Mouse (Mus musculus): ENCODE data around the gene Clcn7. TPM values are rescaled to one million over a fixed set of nuclear protein-coding genes. Genes with fewer than 3 reads are reported as not detected.

The Clcn7 gene
- polyA plus RNA-seq, 1 experiment from 2014 or later, result 25.2 TPM

- WGBS, result 78% methylated on average over 1 of the region's 1 CpGs
- Histone ChIP-seq H3K4me3 (no peak overlapping the region), H3K4me1 (peaks cover 12% of the 10 kb centered on the region), H3K27ac (no peak overlapping the region), H3K9me3 (no peaks in the 10 kb centered on the region), H3K4me2 (no peak overlapping the region), H3K9ac (no peak overlapping the region), H3K27me3 (no peaks in the 10 kb centered on the region), H3K36me3 (no peaks in the 10 kb centered on the region)
- ATAC-seq (ENCODE audit: insufficient number of reproducible peaks, low FRiP score, low TSS enrichment, low read depth), result no peak
Measured at GRCm38 (mm10) chr17:25130060-25130459, 3.1 kb upstream of the Clcn7 start.

- Histone ChIP-seq H3K9ac (no peak overlapping the region), H3K4me1 (peaks cover 19% of the 10 kb centered on the region), H3K4me3 (no peak overlapping the region), H3K27me3 (no peaks in the 10 kb centered on the region), H3K4me2 (no peak overlapping the region), H3K36me3 (peaks cover 10% of the 10 kb centered on the region; the same call in 1 of the 2 replicates), H3K27ac (no peak overlapping the region), H3K9me3 (no peaks in the 10 kb centered on the region)
- 70% methylated on average over 6 of the region's 6 CpGs for WGBS
- ATAC-seq (ENCODE audit: insufficient number of reproducible peaks, low FRiP score, low TSS enrichment, low read depth), result no peak
Measured at GRCm38 (mm10) chr17:25135622-25136021, 2.4 kb downstream of the Clcn7 start.

GRCm38 (mm10) chr17:25138803-25139202 is 5.6 kb downstream of the Clcn7 start:
- Histone ChIP-seq H3K27ac (no peak overlapping the region), H3K4me1 (peaks cover 15% of the 10 kb centered on the region), H3K36me3 (peaks cover 17% of the 10 kb centered on the region), H3K4me2 (no peak overlapping the region), H3K9ac (no peak overlapping the region), H3K27me3 (no peaks in the 10 kb centered on the region), H3K9me3 (no peaks in the 10 kb centered on the region), H3K4me3 (no peak overlapping the region)
- 100% methylated on average over 1 of the region's 1 CpGs for WGBS
- ATAC-seq (ENCODE audit: insufficient number of reproducible peaks, low FRiP score, low TSS enrichment, low read depth), result no peak

- no peaks in the 10 kb centered on the region for H3K9me3 ChIP-seq
- no peak overlapping the region for H3K4me2 ChIP-seq
- peaks cover 25% of the 10 kb centered on the region for H3K36me3 ChIP-seq
- ATAC-seq (ENCODE audit: insufficient number of reproducible peaks, low FRiP score, low TSS enrichment, low read depth), result no peak
- H3K27me3 ChIP-seq, result no peaks in the 10 kb centered on the region
- H3K4me3 ChIP-seq, result no peak overlapping the region
- H3K4me1 ChIP-seq, result peaks cover 7% of the 10 kb centered on the region; the same call in 1 of the 2 replicates
- no peak overlapping the region for H3K27ac ChIP-seq
- 69% methylated on average over 4 of the region's 4 CpGs for WGBS
- no peak overlapping the region for H3K9ac ChIP-seq
Measured at GRCm38 (mm10) chr17:25139960-25140359, 6.8 kb downstream of the Clcn7 start.

- Histone ChIP-seq H3K4me3 (no peak within 1 kb of the TSS), H3K27me3 (no peaks in the 10 kb centered on the region), H3K27ac (no peak within 1 kb of the TSS), H3K9me3 (no peaks in the 10 kb centered on the region), H3K4me2 (no peak within 1 kb of the TSS), H3K4me1 (0 out of 2 replicates have a peak, but pooled peaks cover 2% of the 10 kb centered on the region), H3K36me3 (peaks cover 40% of the 10 kb centered on the region), H3K9ac (no peak within 1 kb of the TSS)
- ATAC-seq (ENCODE audit: insufficient number of reproducible peaks, low FRiP score, low TSS enrichment, low read depth), result no peak
- 95% methylated on average over 1 of the region's 1 CpGs for WGBS
Measured at GRCm38 (mm10) chr17:25162161-25162560, 29.0 kb downstream of the Clcn7 start, which contains the start of gene Ccdc154. Ccdc154 (plus strand) TSS chr17:25162461.

- no peak overlapping the region for H3K4me3 ChIP-seq
- WGBS, result 65% methylated on average over 7 of the region's 7 CpGs
- no peaks in the 10 kb centered on the region for H3K9me3 ChIP-seq
- H3K4me1 ChIP-seq, result 0 out of 2 replicates have a peak, but pooled peaks cover 2% of the 10 kb centered on the region
- no peak overlapping the region for H3K4me2 ChIP-seq
- no peaks in the 10 kb centered on the region for H3K27me3 ChIP-seq
- peaks cover 34% of the 10 kb centered on the region for H3K36me3 ChIP-seq
- no peak overlapping the region for H3K27ac ChIP-seq
- no peak overlapping the region for H3K9ac ChIP-seq
- ATAC-seq (ENCODE audit: insufficient number of reproducible peaks, low FRiP score, low TSS enrichment, low read depth), result no peak
Measured at GRCm38 (mm10) chr17:25163387-25163786, 30.2 kb downstream of the Clcn7 start.

- H3K9me3 ChIP-seq, result no peaks in the 10 kb centered on the region
- 80% methylated on average over 3 of the region's 3 CpGs for WGBS
- H3K27me3 ChIP-seq, result no peaks in the 10 kb centered on the region
- H3K27ac ChIP-seq, result no peak overlapping the region
- H3K9ac ChIP-seq, result no peak overlapping the region
- no peak overlapping the region for H3K4me3 ChIP-seq
- H3K4me2 ChIP-seq, result no peak overlapping the region
- 0 out of 2 replicates have a peak, but pooled peaks cover 2% of the 10 kb centered on the region for H3K4me1 ChIP-seq
- no peak for ATAC-seq (ENCODE audit: insufficient number of reproducible peaks, low FRiP score, low TSS enrichment, low read depth)
- H3K36me3 ChIP-seq, result peaks cover 25% of the 10 kb centered on the region
Measured at GRCm38 (mm10) chr17:25164770-25165169, 31.6 kb downstream of the Clcn7 start.

- H3K36me3 ChIP-seq, result peaks cover 12% of the 10 kb centered on the region; the same call in 1 of the 2 replicates
- H3K4me3 ChIP-seq, result no peak overlapping the region
- no peaks in the 10 kb centered on the region for H3K9me3 ChIP-seq
- H3K27ac ChIP-seq, result no peak overlapping the region
- 39% methylated on average over 6 of the region's 6 CpGs for WGBS
- no peak for ATAC-seq (ENCODE audit: insufficient number of reproducible peaks, low FRiP score, low TSS enrichment, low read depth)
- no peak overlapping the region for H3K9ac ChIP-seq
- 0 out of 2 replicates have a peak, but pooled peaks cover 2% of the 10 kb centered on the region for H3K4me1 ChIP-seq
- no peaks in the 10 kb centered on the region for H3K27me3 ChIP-seq
- H3K4me2 ChIP-seq, result no peak overlapping the region
Measured at GRCm38 (mm10) chr17:25165970-25166671, 32.9 kb downstream of the Clcn7 start.

GRCm38 (mm10) chr17:25169706-25170105 is 36.5 kb downstream of the Clcn7 start:
- Histone ChIP-seq H3K27me3 (no peaks in the 10 kb centered on the region), H3K36me3 (no peaks in the 10 kb centered on the region), H3K9ac (no peak overlapping the region), H3K9me3 (no peaks in the 10 kb centered on the region), H3K4me3 (no peak overlapping the region), H3K4me1 (0 out of 2 replicates have a peak, but pooled peaks cover 2% of the 10 kb centered on the region), H3K27ac (no peak overlapping the region), H3K4me2 (no peak overlapping the region)
- WGBS, result 91% methylated on average over 2 of the region's 2 CpGs
- ATAC-seq (ENCODE audit: insufficient number of reproducible peaks, low FRiP score, low TSS enrichment, low read depth), result 0 out of 2 replicates have a peak, but pooled peaks have one; percentile 31

GRCm38 (mm10) chr17:25172558-25172957 is 39.4 kb downstream of the Clcn7 start:
- 67% methylated on average over 3 of the region's 3 CpGs for WGBS
- Histone ChIP-seq H3K27me3 (0 out of 2 replicates have a peak, but pooled peaks cover 6% of the 10 kb centered on the region), H3K27ac (no peak overlapping the region), H3K4me3 (no peak overlapping the region), H3K9ac (no peak overlapping the region), H3K36me3 (no peaks in the 10 kb centered on the region), H3K9me3 (no peaks in the 10 kb centered on the region), H3K4me1 (no peaks in the 10 kb centered on the region), H3K4me2 (no peak overlapping the region)
- no peak for ATAC-seq (ENCODE audit: insufficient number of reproducible peaks, low FRiP score, low TSS enrichment, low read depth)

- H3K9me3 ChIP-seq, result no peaks in the 10 kb centered on the region
- 0 out of 2 replicates have a peak, but pooled peaks cover 8% of the 10 kb centered on the region for H3K27me3 ChIP-seq
- 64% methylated on average over 9 of the region's 9 CpGs for WGBS
- no peak for ATAC-seq (ENCODE audit: insufficient number of reproducible peaks, low FRiP score, low TSS enrichment, low read depth)
- no peaks in the 10 kb centered on the region for H3K4me1 ChIP-seq
- no peak within 1 kb of the TSS for H3K4me3 ChIP-seq
- H3K27ac ChIP-seq, result no peak within 1 kb of the TSS
- no peak within 1 kb of the TSS for H3K4me2 ChIP-seq
- no peaks in the 10 kb centered on the region for H3K36me3 ChIP-seq
- H3K9ac ChIP-seq, result no peak within 1 kb of the TSS
Measured at GRCm38 (mm10) chr17:25175411-25175810, 42.2 kb downstream of the Clcn7 start, which contains the start of gene Gm38655. Gm38655 (minus strand) TSS chr17:25175471.

GRCm38 (mm10) chr17:25183232-25183631 is 50.0 kb downstream of the Clcn7 start:
- Histone ChIP-seq H3K4me1 (peaks cover 23% of the 10 kb centered on the region), H3K27me3 (no peaks in the 10 kb centered on the region), H3K36me3 (peaks cover 7% of the 10 kb centered on the region), H3K4me2 (no peak overlapping the region), H3K9ac (no peak overlapping the region), H3K27ac (no peak overlapping the region), H3K4me3 (no peak overlapping the region), H3K9me3 (no peaks in the 10 kb centered on the region)
- no peak for ATAC-seq (ENCODE audit: insufficient number of reproducible peaks, low FRiP score, low TSS enrichment, low read depth)

All from limb, embryonic 15.5 days (tissue).